Mouse (Mus musculus) midbrain, embryonic 13.5 days (tissue): ENCODE measurements around the gene Uqcr11. TPM values are rescaled to one million over a fixed set of nuclear protein-coding genes. Genes with fewer than 3 reads are reported as not detected.

ENCODE experiments used
- ATAC-seq: fragments of 200-750 bp; cut with Nextera tagmentation; 2 replicates; pipeline ENCODE4 v1.8.0; 2017; ENCODE audit warnings: mild to moderate bottlenecking, moderate TSS enrichment, moderate library complexity
- H3K27ac ChIP-seq: fragments of 300-500 bp; sonication (generic); 2 replicates; pipeline ENCODE4 v1.5.1; 2015; ENCODE audit warnings: inconsistent platforms, mild to moderate bottlenecking, moderate library complexity
- H3K27me3 ChIP-seq: fragments of 300-500 bp; sonication (generic); 2 replicates; pipeline ENCODE4 v1.6.1; 2015; ENCODE audit warnings: mild to moderate bottlenecking, inconsistent platforms
- H3K36me3 ChIP-seq: fragments of 300-500 bp; sonication (generic); 2 replicates; pipeline ENCODE4 v1.6.1; 2015; ENCODE audit warnings: mild to moderate bottlenecking, inconsistent platforms
- H3K4me1 ChIP-seq: fragments of 300-500 bp; sonication (generic); replicated peaks from 2 replicates; pipeline ENCODE4 v1.6.1; 2015; ENCODE audit warnings: inconsistent platforms
- H3K4me2 ChIP-seq: fragments of 300-500 bp; sonication (generic); replicated peaks from 2 replicates; pipeline ENCODE4 v1.6.1; 2015; ENCODE audit warnings: moderate library complexity, mild to moderate bottlenecking, inconsistent platforms
- H3K4me3 ChIP-seq: fragments of 300-500 bp; sonication (generic); replicated peaks from 2 replicates; pipeline ENCODE4 v1.5.1; 2015; ENCODE audit warnings: mild to moderate bottlenecking, inconsistent platforms
- H3K9ac ChIP-seq: fragments of 300-500 bp; sonication (generic); replicated peaks from 2 replicates; pipeline ENCODE4 v1.6.1; 2015; ENCODE audit warnings: mild to moderate bottlenecking, inconsistent platforms
- H3K9me3 ChIP-seq: fragments of 300-500 bp; sonication (generic); 2 replicates; pipeline ENCODE4 v1.6.1; 2016; ENCODE audit warnings: mild to moderate bottlenecking, inconsistent platforms
- WGBS: fragments of 180-500 bp; shearing (Covaris S2); methylation state at CpG from one replicate; pipeline ENCODE4 v1.1.7; 2015; 5-methylcytosine and 5-hydroxymethylcytosine counted together
- polyA plus RNA-seq: library from polyadenylated mRNA; unstranded; fragments of >200 nt; fragmentation: Nextera tagmentation; extraction: Ambion mirVana; gene quantifications from 2 replicates; pipeline ENCODE4 v1.2.1, GENCODE M21; 2015

Gene Uqcr11
- polyA plus RNA-seq, 1 experiment from 2014 or later: 572 TPM

DNA sequence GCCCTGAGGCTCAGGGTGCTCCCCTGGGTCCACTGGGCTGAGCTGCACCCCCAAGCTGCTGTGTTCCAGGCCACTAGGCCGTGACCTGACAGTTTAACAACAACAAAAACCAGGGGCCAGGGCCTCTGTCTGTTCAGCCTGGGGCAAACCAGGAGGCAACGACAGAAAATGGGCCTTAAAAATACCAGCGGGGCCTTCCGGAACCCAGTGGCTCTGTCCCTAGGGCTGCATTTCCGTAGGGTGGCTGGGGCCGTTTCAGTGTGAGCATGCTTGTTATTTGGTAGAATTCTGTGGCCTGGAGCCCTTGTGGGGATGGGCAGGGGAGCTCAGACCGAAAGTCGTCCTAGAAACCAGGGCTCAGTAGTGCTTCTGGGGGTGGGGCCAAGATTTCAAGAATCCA is 23.2 kb upstream of the Uqcr11 start:
- H3K27me3 ChIP-seq: no peaks in the 10 kb centered on the region
- no peak for ATAC-seq
- no peak overlapping the region for H3K4me2 ChIP-seq
- no peaks in the 10 kb centered on the region for H3K9me3 ChIP-seq
- no peak overlapping the region for H3K4me3 ChIP-seq
- H3K27ac ChIP-seq: no peak overlapping the region
- H3K36me3 ChIP-seq: peaks cover 62% of the 10 kb centered on the region
- no peak overlapping the region for H3K9ac ChIP-seq
- peaks cover 32% of the 10 kb centered on the region for H3K4me1 ChIP-seq
- 83% methylated on average over 8 of the region's 8 CpGs for WGBS

GRCm38 (mm10) chr10:80425041-80425440 is 18.4 kb upstream of the Uqcr11 start:
- ATAC-seq: no peak
- H3K9ac ChIP-seq: no peak overlapping the region
- peaks cover 95% of the 10 kb centered on the region for H3K36me3 ChIP-seq
- WGBS: 97% methylated on average over 3 of the region's 3 CpGs
- no peak overlapping the region for H3K27ac ChIP-seq
- H3K27me3 ChIP-seq: no peaks in the 10 kb centered on the region
- no peak overlapping the region for H3K4me2 ChIP-seq
- H3K9me3 ChIP-seq: no peaks in the 10 kb centered on the region
- no peak overlapping the region for H3K4me3 ChIP-seq
- H3K4me1 ChIP-seq: peaks cover 25% of the 10 kb centered on the region

DNA sequence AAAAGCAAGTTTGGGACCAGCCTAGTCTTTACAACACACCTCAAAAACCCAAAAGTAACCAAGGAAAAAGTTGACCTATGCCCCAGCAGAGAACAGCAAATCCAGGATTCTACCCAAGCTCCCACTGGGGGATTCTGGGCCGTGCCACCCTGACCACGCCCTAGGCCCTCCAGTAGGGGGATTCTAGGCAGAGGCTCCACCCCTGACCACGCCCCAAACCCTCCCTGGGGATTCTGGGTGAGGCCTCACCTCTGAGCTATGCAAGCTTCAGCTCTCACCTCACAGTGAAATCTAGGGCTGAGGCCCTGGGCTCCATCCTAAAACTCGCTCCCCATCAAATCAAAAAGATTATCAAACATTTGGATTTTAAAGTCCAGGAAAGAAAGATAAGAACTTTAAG is 16.9 kb upstream of the Uqcr11 start:
- WGBS: 58% methylated on average over 4 of the region's 4 CpGs
- peaks cover 95% of the 10 kb centered on the region for H3K36me3 ChIP-seq
- no peak for ATAC-seq
- H3K27ac ChIP-seq: peak overlapping the region; percentile 67
- no peak overlapping the region for H3K4me3 ChIP-seq
- peaks cover 36% of the 10 kb centered on the region for H3K4me1 ChIP-seq
- no peaks in the 10 kb centered on the region for H3K27me3 ChIP-seq
- no peak overlapping the region for H3K9ac ChIP-seq
- H3K9me3 ChIP-seq: no peaks in the 10 kb centered on the region
- no peak overlapping the region for H3K4me2 ChIP-seq

GRCm38 (mm10) chr10:80421651-80422472 is 15.2 kb upstream of the Uqcr11 start:
- Histone ChIP-seq H3K9me3 (no peaks in the 10 kb centered on the region), H3K27ac (peak overlapping the region; percentile 67), H3K9ac (no peak overlapping the region), H3K4me1 (peaks cover 45% of the 10 kb centered on the region), H3K4me3 (no peak overlapping the region), H3K4me2 (0 out of 2 replicates have a peak overlapping the region, but pooled peaks have one; percentile 3), H3K36me3 (peaks cover 95% of the 10 kb centered on the region), H3K27me3 (no peaks in the 10 kb centered on the region)
- no peak for ATAC-seq
- WGBS: 84% methylated on average over 9 of the region's 9 CpGs

GRCm38 (mm10) chr10:80421208-80421607 is 14.6 kb upstream of the Uqcr11 start:
- WGBS: 93% methylated on average over 8 of the region's 8 CpGs
- no peaks in the 10 kb centered on the region for H3K9me3 ChIP-seq
- H3K4me2 ChIP-seq: no peak overlapping the region
- H3K27me3 ChIP-seq: no peaks in the 10 kb centered on the region
- peak overlapping the region; percentile 67 for H3K27ac ChIP-seq
- no peak overlapping the region for H3K9ac ChIP-seq
- no peak for ATAC-seq
- H3K4me1 ChIP-seq: peaks cover 45% of the 10 kb centered on the region
- H3K4me3 ChIP-seq: no peak overlapping the region
- H3K36me3 ChIP-seq: peaks cover 95% of the 10 kb centered on the region

GRCm38 (mm10) chr10:80420729-80421128 is 14.1 kb upstream of the Uqcr11 start:
- Histone ChIP-seq H3K36me3 (peaks cover 95% of the 10 kb centered on the region), H3K27me3 (no peaks in the 10 kb centered on the region), H3K4me3 (no peak overlapping the region), H3K4me1 (peaks cover 45% of the 10 kb centered on the region), H3K4me2 (no peak overlapping the region), H3K27ac (peak overlapping the region; percentile 67), H3K9ac (no peak overlapping the region), H3K9me3 (no peaks in the 10 kb centered on the region)
- no peak for ATAC-seq
- WGBS: 91% methylated on average over 10 of the region's 10 CpGs

- Histone ChIP-seq H3K4me2 (no peak overlapping the region), H3K9ac (no peak overlapping the region; the same call in 1 of the 2 replicates), H3K4me1 (peaks cover 45% of the 10 kb centered on the region), H3K36me3 (peaks cover 95% of the 10 kb centered on the region), H3K27ac (peak overlapping the region; percentile 73), H3K4me3 (no peak overlapping the region), H3K9me3 (no peaks in the 10 kb centered on the region), H3K27me3 (no peaks in the 10 kb centered on the region)
- 80% methylated on average over 8 of the region's 8 CpGs for WGBS
- ATAC-seq: no peak
These were observed 12.8 kb upstream of the Uqcr11 start for GRCm38 (mm10) chr10:80419419-80419818.

GRCm38 (mm10) chr10:80418311-80418710 is 11.7 kb upstream of the Uqcr11 start:
- ATAC-seq: 0 out of 2 replicates have a peak, but pooled peaks have one; percentile 24
- H3K4me1 ChIP-seq: peaks cover 37% of the 10 kb centered on the region

DNA sequence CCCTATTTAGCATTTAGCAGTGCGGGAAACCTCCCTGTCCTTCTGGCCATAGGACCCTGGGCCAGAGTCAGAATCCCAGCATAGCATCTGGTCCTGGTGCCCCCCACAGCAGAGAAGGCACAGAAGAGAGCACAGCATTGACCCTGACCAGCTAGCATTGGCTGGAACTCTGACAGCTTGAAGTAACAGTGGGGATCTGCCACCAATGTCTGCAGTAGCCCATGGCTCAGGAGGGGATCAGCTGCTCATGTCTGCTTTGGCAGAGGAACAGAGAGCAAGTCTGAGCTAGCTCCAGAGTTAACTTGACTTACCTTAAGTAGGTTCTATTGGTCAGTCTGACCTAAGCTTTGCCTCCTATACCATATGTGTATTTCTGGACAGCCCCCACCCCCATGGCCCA is 11.2 kb upstream of the Uqcr11 start:
- WGBS: 97% methylated on average over 1 of the region's 1 CpGs

More at GRCm38 (mm10) chr10:80418311-80418710, 11.7 kb upstream of the Uqcr11 start:
- peak overlapping the region; percentile 73 for H3K27ac ChIP-seq
- H3K27me3 ChIP-seq: no peaks in the 10 kb centered on the region
- 0 out of 2 replicates have a peak overlapping the region, but pooled peaks have one; percentile 13 for H3K4me2 ChIP-seq
- WGBS: 43% methylated on average over 3 of the region's 3 CpGs
- H3K36me3 ChIP-seq: peaks cover 95% of the 10 kb centered on the region
- H3K9me3 ChIP-seq: no peaks in the 10 kb centered on the region
- no peak overlapping the region for H3K4me3 ChIP-seq
- 0 out of 2 replicates have a peak overlapping the region, but pooled peaks have one; percentile 43 for H3K9ac ChIP-seq

DNA sequence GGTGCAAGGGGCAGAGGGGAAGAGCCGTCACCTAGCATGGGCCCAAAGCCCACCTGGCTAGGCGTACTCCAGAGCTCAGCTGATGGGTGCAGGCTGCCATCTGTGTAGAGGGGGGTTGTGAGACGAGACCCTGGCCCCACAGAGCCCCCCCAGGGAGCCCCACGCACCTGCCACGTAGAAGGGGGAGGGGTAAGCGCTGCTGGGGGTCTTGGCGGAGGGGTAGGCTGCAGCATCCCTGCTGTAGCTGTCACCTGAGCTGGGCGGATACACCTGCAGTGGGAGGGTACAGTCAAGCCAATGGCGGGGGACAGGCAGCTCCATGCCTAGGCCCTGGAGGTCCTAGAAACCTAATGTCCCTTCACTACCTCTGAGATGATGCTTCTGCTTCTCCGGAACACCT is 10.7 kb upstream of the Uqcr11 start:
- Histone ChIP-seq H3K27me3 (no peaks in the 10 kb centered on the region), H3K9me3 (no peaks in the 10 kb centered on the region), H3K9ac (0 out of 2 replicates have a peak overlapping the region, but pooled peaks have one; percentile 14), H3K4me3 (no peak overlapping the region), H3K36me3 (peaks cover 100% of the 10 kb centered on the region), H3K4me1 (peaks cover 31% of the 10 kb centered on the region), H3K27ac (peak overlapping the region; percentile 56), H3K4me2 (no peak overlapping the region)
- ATAC-seq: no peak
- WGBS: 92% methylated on average over 10 of the region's 10 CpGs

More for the DNA sequence above, 11.2 kb upstream of the Uqcr11 start:
- H3K9me3 ChIP-seq: no peaks in the 10 kb centered on the region
- H3K4me3 ChIP-seq: no peak overlapping the region
- no peak overlapping the region for H3K4me2 ChIP-seq
- H3K27me3 ChIP-seq: no peaks in the 10 kb centered on the region
- peak overlapping the region; percentile 56 for H3K27ac ChIP-seq
- H3K36me3 ChIP-seq: peaks cover 96% of the 10 kb centered on the region
- no peak overlapping the region for H3K9ac ChIP-seq
- peaks cover 32% of the 10 kb centered on the region for H3K4me1 ChIP-seq
- no peak for ATAC-seq

DNA sequence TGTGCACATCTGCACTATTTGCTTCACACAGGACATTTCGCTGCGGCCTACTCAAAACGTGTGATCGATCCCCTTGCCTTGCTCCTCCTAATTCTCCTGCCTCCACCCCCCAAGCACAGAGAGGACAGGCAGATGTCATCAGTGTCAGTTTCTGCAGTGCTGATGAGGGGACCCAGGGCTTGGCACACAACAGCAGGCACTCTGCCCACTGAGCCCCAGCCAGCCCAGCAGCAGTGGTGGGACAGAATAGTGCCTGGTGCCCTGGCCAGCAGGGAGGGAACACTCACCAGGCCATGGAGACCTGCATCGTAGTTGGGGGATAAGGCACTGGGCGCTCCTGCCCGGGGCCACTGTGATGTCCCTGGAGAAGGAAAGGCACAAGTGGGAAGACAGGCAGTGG is 8.9 kb upstream of the Uqcr11 start:
- no peak for ATAC-seq
- Histone ChIP-seq H3K4me2 (no peak overlapping the region), H3K4me3 (no peak overlapping the region), H3K36me3 (peaks cover 100% of the 10 kb centered on the region), H3K27ac (no peak overlapping the region), H3K4me1 (peaks cover 25% of the 10 kb centered on the region), H3K9ac (no peak overlapping the region), H3K9me3 (no peaks in the 10 kb centered on the region), H3K27me3 (no peaks in the 10 kb centered on the region)
- 93% methylated on average over 7 of the region's 7 CpGs for WGBS

DNA sequence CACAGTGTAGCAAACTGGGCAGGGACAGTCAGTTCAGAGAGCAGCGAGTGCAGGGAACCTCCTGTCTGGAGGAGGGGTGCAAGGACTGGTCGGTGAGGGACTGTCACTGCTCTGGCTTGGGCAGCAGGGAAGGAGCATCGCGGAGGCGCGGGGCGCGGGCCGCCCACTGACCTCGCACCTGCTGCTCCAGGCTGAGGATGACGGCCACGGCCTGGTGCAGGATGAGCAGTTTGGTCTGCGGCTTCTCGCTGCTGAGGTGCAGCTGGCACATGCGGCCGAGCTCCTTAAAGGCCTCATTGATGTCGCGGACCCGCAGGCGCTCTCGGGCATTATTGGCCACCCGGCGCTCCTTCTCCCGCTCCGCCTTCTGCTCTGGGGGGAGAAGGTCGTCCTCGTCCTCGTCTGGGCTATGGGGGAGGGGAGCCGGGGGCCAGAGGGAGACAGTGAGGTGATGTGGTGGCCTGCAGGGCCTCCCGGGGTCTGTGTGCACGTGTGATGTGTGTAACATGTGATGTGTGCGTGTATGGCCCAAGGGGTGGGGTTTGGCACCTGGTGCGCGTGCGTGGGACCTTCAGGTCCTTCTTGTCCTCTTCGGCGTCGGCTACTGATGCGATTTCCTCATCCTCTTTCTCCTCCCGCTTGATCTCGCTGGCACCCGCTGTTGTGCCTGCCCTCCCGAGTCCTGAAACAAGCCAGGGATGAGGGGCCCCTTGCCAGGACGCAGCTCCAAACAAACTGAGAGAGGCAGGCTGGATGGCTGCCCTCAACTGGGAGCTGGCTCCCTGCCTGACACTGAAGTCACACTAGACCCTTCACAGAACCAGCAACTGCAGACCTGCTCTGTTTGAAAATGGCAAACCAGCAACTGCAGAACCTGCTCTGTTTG is 6.3 kb upstream of the Uqcr11 start:
- Histone ChIP-seq H3K9ac (no peak overlapping the region), H3K27ac (no peak overlapping the region; the same call in 1 of the 2 replicates), H3K36me3 (peaks cover 92% of the 10 kb centered on the region), H3K9me3 (no peaks in the 10 kb centered on the region), H3K27me3 (no peaks in the 10 kb centered on the region), H3K4me3 (no peak overlapping the region), H3K4me2 (no peak overlapping the region), H3K4me1 (peaks cover 5% of the 10 kb centered on the region)
- no peak for ATAC-seq
- 85% methylated on average over 44 of the region's 44 CpGs for WGBS
